Mouse (Mus musculus): Measurements from ENCODE around the gene Syt15. TPM values are rescaled to one million over a fixed set of nuclear protein-coding genes. Genes with fewer than 3 reads are reported as not detected.
A peak's percentile ranks its signal among the peaks of the same experiment; 100 is the strongest.

Gene Syt15
- 0.21 and 0.26 TPM in 2 replicates for polyA plus RNA-seq (2015; fragmentation: Nextera tagmentation; extraction: Ambion mirVana)

DNA sequence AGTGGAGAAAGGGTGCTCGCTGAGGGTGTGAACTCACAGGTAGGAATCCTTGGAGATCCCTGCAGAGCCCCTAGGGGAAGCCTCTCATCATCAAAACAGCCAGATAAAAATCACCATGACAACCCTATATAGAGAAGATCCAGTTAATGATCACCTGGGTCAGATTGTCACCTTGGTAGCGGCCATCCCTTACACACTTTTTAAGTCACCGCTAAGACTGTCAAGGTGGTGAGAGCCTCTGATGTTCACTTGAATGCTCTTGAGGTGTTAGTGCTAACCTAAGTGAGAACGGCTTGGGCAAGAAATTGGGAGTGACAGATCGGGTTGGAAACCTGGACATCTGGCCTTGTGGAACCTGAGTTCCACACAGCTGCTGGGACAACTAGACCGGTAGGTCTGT, at the start of gene Syt15:
Gene Syt15, plus strand, starts transcription at position 301 of the 400 bp plus-strand sequence.
- no peak within 1 kb of the TSS for H3K27ac ChIP-seq
- H3K36me3 ChIP-seq (ENCODE audit: poor library complexity, severe bottlenecking) = no peaks in the 10 kb centered on the region
- ATAC-seq = no peak
- peak within 1 kb of the TSS; percentile 54 for H3K4me2 ChIP-seq
- 72% methylated on average over 6 of the region's 6 CpGs for WGBS
- H3K9ac ChIP-seq = no peak within 1 kb of the TSS
- peaks cover 4% of the 10 kb centered on the region; the same call in 1 of the 2 replicates for H3K4me1 ChIP-seq
- H3K9me3 ChIP-seq (replicated peaks) = no peaks in the 10 kb centered on the region
- H3K4me3 ChIP-seq = peak within 1 kb of the TSS; percentile 21
- H3K27me3 ChIP-seq = peaks cover 41% of the 10 kb centered on the region

DNA sequence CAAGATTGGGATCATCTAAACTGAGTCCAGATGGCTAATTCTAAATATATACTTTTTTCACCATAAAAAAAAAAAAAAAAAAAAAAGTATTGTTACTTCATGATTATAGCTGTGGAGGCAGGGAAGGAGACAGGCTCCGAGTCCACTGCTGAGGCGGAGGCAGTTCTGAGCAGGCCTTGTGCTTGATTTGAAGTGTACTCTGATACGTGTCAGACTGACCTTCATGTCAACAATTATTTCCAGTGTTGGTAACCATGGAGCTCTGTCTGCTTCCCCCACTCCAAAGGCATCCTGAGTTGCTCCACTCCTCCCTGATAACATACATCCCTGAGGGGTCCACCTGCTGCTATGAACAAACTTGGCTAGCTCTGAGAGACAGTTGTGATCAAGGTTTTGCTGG, 48.3 kb upstream of the Syt15 start:
- no peak overlapping the region for H3K9ac ChIP-seq
- 86% methylated on average over 3 of the region's 3 CpGs for WGBS
- no peak overlapping the region for H3K27ac ChIP-seq
- no peak overlapping the region for H3K4me3 ChIP-seq
- ATAC-seq = no peak
- H3K4me1 ChIP-seq = no peaks in the 10 kb centered on the region
- no peak overlapping the region for H3K4me2 ChIP-seq
- no peaks in the 10 kb centered on the region for H3K27me3 ChIP-seq
- H3K9me3 ChIP-seq (replicated peaks) = no peaks in the 10 kb centered on the region
- H3K36me3 ChIP-seq (ENCODE audit: poor library complexity, severe bottlenecking) = no peaks in the 10 kb centered on the region

DNA sequence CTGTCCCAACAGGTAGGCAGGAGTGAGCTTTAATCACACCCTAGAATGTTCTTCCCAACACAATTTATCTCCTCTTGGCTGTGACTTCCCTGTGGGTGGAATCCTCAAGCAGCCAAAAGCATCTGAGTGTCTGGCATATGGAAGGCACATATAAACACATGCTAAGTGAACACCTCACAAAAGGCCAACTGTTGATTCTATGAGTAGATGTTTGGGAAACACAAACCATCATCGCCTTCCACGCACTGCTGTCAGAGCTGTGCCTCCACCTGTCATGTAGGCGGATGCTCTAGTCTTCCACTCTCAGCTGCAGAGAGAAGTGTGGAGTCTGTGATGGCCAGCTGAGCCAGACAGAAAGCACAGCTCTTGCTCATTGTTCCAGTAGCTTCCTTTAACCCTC, 40.0 kb upstream of the Syt15 start:
- H3K9me3 ChIP-seq (replicated peaks) = no peaks in the 10 kb centered on the region
- no peaks in the 10 kb centered on the region for H3K4me1 ChIP-seq
- H3K4me2 ChIP-seq = no peak overlapping the region
- no peak for ATAC-seq
- H3K27ac ChIP-seq = no peak overlapping the region
- no peaks in the 10 kb centered on the region for H3K36me3 ChIP-seq (ENCODE audit: poor library complexity, severe bottlenecking)
- no peaks in the 10 kb centered on the region for H3K27me3 ChIP-seq
- H3K9ac ChIP-seq = no peak overlapping the region
- WGBS = 95% methylated on average over 3 of the region's 3 CpGs
- no peak overlapping the region for H3K4me3 ChIP-seq

DNA sequence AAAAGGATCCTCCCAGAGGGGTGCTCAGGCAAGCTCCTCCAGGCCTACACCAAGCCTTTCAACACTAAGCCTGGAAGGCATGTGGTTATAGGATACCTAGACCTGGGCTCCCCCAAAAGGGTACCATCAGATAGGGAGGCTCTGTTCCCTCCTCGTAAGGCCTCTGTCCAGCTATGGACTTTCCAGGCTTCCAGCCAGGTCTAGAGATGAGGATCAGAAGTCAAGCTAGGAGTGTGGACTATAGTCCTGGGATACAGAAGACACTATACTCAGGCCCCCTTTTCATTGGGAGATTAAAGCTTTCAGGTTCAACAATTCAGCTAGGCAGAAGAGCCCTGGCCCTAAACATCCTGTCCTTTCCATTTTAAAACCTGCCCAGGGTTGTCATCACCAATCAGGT, 36.3 kb upstream of the Syt15 start:
- H3K9ac ChIP-seq = no peak overlapping the region
- WGBS = 97% methylated on average over 1 of the region's 1 CpGs
- no peaks in the 10 kb centered on the region for H3K36me3 ChIP-seq (ENCODE audit: poor library complexity, severe bottlenecking)
- no peak overlapping the region for H3K27ac ChIP-seq
- no peaks in the 10 kb centered on the region for H3K4me1 ChIP-seq
- no peak overlapping the region for H3K4me3 ChIP-seq
- no peaks in the 10 kb centered on the region for H3K27me3 ChIP-seq
- no peak for ATAC-seq
- H3K9me3 ChIP-seq (replicated peaks) = no peaks in the 10 kb centered on the region
- no peak overlapping the region for H3K4me2 ChIP-seq

DNA sequence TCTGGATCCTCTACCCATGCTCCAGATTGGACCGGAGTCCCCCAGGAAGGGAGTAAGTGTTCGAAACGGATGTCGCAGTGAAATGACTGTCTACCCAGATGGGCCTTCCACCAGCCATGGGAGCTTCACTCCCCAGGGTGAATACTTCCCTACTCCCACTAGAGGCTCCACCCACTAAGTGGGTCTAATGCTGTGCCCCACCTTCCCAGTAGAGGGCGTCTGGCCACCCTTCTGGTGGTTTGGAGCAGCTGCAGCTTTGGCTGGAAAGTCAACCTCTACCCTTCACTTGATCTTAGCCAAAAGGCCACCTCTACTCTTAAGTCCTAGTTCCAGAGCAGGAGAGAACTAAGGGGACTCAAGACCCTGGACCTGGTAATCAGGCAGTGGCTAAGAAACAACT, 30.8 kb upstream of the Syt15 start:
- H3K9ac ChIP-seq = no peak overlapping the region
- no peak for ATAC-seq
- H3K36me3 ChIP-seq (ENCODE audit: poor library complexity, severe bottlenecking) = no peaks in the 10 kb centered on the region
- H3K9me3 ChIP-seq (replicated peaks) = no peaks in the 10 kb centered on the region
- no peak overlapping the region for H3K27ac ChIP-seq
- no peak overlapping the region for H3K4me3 ChIP-seq
- no peaks in the 10 kb centered on the region for H3K4me1 ChIP-seq
- no peak overlapping the region for H3K4me2 ChIP-seq
- 65% methylated on average over 5 of the region's 5 CpGs for WGBS
- H3K27me3 ChIP-seq = no peaks in the 10 kb centered on the region

DNA sequence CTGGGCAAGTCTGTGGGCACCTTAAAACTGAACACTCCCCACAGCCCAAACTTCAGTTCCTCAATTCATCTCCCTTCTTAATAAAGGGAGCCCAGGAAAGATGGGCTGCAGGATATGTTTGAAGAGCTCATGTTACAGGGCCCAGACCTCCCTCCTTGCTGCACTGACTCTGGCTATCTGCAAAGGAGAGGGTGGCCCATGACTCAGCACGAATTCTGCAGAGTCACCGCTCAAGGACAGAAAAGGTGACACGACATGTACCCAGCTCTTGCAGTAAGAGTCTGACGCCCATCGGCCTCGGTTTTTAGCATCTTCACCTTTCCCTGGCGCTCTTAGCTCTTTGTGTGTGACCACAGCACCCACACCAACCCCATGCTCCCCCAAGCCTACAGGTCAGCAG, 29.0 kb upstream of the Syt15 start:
- no peak for ATAC-seq
- Histone ChIP-seq H3K4me3 (no peak overlapping the region), H3K27ac (no peak overlapping the region), H3K9me3 (replicated peaks) (no peaks in the 10 kb centered on the region), H3K4me2 (no peak overlapping the region), H3K36me3 (ENCODE audit: poor library complexity, severe bottlenecking) (peaks cover 9% of the 10 kb centered on the region; the same call in 1 of the 2 replicates), H3K9ac (no peak overlapping the region), H3K27me3 (no peaks in the 10 kb centered on the region), H3K4me1 (no peaks in the 10 kb centered on the region)
- 72% methylated on average over 7 of the region's 7 CpGs for WGBS

DNA sequence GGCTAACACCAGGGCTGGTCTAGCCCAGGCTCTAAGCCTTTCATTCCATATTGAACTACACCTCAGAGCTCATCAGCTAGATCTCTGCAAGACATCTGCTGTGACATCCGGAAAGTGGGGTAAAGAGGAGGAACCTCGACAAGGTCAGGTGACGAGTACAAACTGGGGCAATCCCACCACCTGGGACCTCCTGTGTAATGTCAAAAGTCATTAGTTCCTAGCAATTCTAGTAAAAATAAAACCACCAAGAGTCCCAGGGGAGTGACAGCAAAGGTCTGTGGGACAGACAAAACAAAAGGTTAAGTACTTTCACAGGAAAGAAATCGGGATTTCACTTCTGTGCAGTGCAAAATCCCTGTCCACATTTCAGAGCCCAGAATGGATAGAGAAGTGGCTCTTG, 25.5 kb upstream of the Syt15 start:
- ATAC-seq = no peak
- H3K27ac ChIP-seq = no peak overlapping the region
- H3K4me3 ChIP-seq = no peak overlapping the region
- H3K36me3 ChIP-seq (ENCODE audit: poor library complexity, severe bottlenecking) = peaks cover 9% of the 10 kb centered on the region; the same call in 1 of the 2 replicates
- no peaks in the 10 kb centered on the region for H3K4me1 ChIP-seq
- WGBS = 88% methylated on average over 4 of the region's 4 CpGs
- H3K4me2 ChIP-seq = no peak overlapping the region
- no peaks in the 10 kb centered on the region for H3K9me3 ChIP-seq (replicated peaks)
- no peak overlapping the region for H3K9ac ChIP-seq
- H3K27me3 ChIP-seq = no peaks in the 10 kb centered on the region

DNA sequence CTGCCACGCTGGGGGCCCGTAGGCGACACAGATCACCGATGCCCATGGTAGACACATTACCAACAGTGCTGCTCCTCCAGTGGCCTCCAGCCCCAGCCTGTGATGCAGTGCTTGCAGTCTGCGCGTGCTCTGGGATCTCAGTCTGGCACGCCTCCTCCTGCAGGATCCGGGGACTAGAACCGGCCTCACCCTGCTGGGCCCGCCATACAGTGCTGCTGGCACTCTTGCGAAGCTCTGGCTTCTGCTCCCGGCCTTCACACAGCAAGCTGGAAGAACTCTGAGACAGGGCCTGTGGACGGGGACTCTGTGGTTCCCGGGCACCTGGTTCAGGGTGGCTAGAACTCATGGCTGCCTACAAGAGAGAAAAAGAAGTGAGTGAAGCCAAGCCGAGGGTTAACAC, 23.9 kb upstream of the Syt15 start:
- no peak for ATAC-seq
- no peak overlapping the region for H3K9ac ChIP-seq
- 87% methylated on average over 15 of the region's 15 CpGs for WGBS
- H3K27ac ChIP-seq = no peak overlapping the region
- H3K4me2 ChIP-seq = no peak overlapping the region
- H3K9me3 ChIP-seq (replicated peaks) = no peaks in the 10 kb centered on the region
- H3K36me3 ChIP-seq (ENCODE audit: poor library complexity, severe bottlenecking) = peaks cover 9% of the 10 kb centered on the region; the same call in 1 of the 2 replicates
- H3K4me1 ChIP-seq = peaks cover 1% of the 10 kb centered on the region; the same call in 1 of the 2 replicates
- peaks cover 4% of the 10 kb centered on the region; the same call in 1 of the 2 replicates for H3K27me3 ChIP-seq
- H3K4me3 ChIP-seq = no peak overlapping the region

DNA sequence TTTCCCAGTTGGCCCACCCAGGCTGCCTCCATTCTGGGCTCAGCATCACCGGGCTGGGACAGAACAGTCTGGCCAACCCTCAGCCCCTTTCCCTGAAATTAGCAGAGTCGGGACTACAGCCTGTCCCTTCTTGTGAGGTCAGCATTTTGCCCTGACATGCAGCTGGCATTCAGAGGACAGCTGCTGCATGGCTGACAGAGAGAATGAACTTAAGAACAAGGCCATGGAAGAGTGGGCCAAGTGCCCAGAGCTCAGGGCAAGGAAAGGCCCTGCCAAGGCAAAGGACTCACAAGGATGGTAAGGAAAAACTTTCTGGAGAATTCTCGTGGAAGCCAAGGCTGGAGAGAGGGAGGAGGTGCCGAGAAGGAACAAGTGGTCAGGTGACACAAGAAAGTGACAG, 22.7 kb upstream of the Syt15 start:
- Histone ChIP-seq H3K36me3 (ENCODE audit: poor library complexity, severe bottlenecking) (peaks cover 9% of the 10 kb centered on the region; the same call in 1 of the 2 replicates), H3K4me2 (no peak overlapping the region), H3K27ac (no peak overlapping the region), H3K4me1 (peaks cover 5% of the 10 kb centered on the region; the same call in 1 of the 2 replicates), H3K4me3 (no peak overlapping the region), H3K27me3 (peaks cover 5% of the 10 kb centered on the region; the same call in 1 of the 2 replicates), H3K9me3 (replicated peaks) (no peaks in the 10 kb centered on the region), H3K9ac (no peak overlapping the region)
- no peak for ATAC-seq
- WGBS = 64% methylated on average over 4 of the region's 4 CpGs

DNA sequence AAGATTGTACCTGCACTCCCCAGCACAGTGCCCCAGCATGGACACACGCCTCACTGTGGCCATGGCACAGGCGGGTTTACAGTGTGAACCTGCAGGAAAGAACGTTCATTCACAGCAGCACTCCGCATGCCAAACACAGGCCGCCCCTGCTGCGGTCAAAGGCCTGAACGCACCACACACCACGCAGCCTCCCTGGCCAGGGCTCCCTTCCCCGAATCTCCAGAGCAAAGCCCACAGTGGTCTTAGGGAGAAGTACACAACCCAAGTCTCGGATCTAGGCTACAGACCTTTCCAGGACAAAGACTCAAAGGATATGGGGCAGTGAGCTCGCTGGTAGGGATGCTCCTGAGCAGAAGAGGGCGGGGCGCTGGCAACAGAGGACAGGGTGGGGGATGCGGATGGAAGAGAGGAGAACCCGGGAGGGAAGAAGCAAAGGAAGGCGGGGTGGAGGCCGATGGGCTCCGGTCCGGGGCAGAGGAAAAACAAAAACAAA, 18.6 kb upstream of the Syt15 start:
- ATAC-seq = peak; percentile 83
- Histone ChIP-seq H3K9me3 (replicated peaks) (no peaks in the 10 kb centered on the region), H3K27ac (peak overlapping the region; percentile 44), H3K4me3 (peak overlapping the region; percentile 76), H3K4me1 (peaks cover 5% of the 10 kb centered on the region; the same call in 1 of the 2 replicates), H3K9ac (peak overlapping the region; percentile 74), H3K27me3 (peaks cover 9% of the 10 kb centered on the region; the same call in 1 of the 2 replicates), H3K4me2 (peak overlapping the region; percentile 93), H3K36me3 (ENCODE audit: poor library complexity, severe bottlenecking) (no peaks in the 10 kb centered on the region)
- 3% methylated on average over 19 of the region's 19 CpGs for WGBS

DNA sequence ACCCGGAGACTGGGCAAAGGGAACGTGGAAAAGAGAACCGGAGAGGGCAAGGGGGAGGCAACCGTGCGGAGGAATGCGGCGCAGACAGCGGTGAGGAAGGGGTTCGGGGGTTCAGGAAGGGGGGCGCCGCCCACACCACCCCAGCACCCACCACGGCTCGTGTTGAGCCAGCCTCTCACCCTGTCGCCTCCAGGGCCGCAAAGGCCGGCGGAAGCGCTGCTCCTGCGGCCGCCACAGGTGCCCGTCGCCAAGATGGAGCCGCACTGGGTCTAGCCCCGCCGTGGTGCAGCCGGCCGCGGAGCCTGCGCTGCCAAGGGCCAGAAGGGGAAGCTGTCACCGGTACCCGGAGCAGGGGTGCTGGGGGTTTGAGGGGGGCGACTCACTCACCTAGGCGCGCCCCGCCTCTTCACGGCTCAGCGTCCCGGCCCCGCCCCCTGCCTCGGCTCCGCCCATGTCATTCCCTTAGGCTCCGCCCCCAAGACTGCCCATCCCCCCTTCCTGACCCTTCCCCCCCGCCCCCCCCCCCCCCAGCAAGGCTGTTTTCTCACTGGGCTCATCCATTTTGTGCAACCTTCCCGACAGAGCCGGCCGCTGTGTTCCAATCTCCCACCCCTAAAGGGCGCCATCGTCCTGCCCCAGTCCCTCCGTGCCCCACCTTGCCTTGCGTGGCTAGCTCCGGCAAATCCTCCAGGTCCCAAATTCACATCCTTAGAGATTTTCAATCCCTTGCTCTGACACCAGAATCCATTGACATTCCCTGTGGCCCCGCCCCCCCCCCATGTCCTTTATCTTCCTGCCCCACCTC, 18.0 kb upstream of the Syt15 start, which contains the start of gene Gprin2:
Gene Gprin2, minus strand, starts transcription at position 423 of the 805 bp plus-strand sequence.
- peak within 1 kb of the TSS; percentile 93 for H3K4me2 ChIP-seq
- peak within 1 kb of the TSS; percentile 76 for H3K4me3 ChIP-seq
- peaks cover 5% of the 10 kb centered on the region; the same call in 1 of the 2 replicates for H3K4me1 ChIP-seq
- no peaks in the 10 kb centered on the region for H3K9me3 ChIP-seq (replicated peaks)
- H3K27ac ChIP-seq = peak within 1 kb of the TSS; percentile 44
- peaks cover 9% of the 10 kb centered on the region; the same call in 1 of the 2 replicates for H3K27me3 ChIP-seq
- peak; percentile 78 for ATAC-seq
- WGBS = under 1% methylated on average over 37 of the region's 52 CpGs
- H3K36me3 ChIP-seq (ENCODE audit: poor library complexity, severe bottlenecking) = no peaks in the 10 kb centered on the region
- H3K9ac ChIP-seq = peak within 1 kb of the TSS; percentile 74

DNA sequence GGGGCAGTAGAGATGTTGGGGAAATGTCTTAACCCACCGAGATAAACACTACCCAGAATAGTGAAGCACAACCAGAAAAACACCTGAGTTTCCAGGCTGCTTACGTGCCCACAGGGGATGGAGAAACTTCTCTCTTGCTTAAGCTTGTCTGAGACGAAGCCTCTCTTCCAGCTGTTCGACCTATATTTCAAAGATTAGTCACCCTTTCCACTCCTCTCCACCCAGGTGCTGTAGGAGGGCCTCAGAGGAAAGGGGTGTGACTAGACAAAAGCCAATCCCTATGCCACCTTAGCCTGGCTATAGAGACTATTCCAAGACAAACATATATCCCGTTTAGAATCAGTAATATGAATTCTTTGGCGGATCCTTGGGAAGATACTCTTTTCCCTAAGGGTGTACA, 11.4 kb upstream of the Syt15 start:
- no peaks in the 10 kb centered on the region for H3K9me3 ChIP-seq (replicated peaks)
- ATAC-seq = no peak
- no peaks in the 10 kb centered on the region for H3K27me3 ChIP-seq
- no peak overlapping the region for H3K27ac ChIP-seq
- no peak overlapping the region for H3K4me3 ChIP-seq
- H3K9ac ChIP-seq = no peak overlapping the region
- H3K4me1 ChIP-seq = no peaks in the 10 kb centered on the region
- WGBS = 87% methylated on average over 6 of the region's 6 CpGs
- H3K36me3 ChIP-seq (ENCODE audit: poor library complexity, severe bottlenecking) = no peaks in the 10 kb centered on the region
- H3K4me2 ChIP-seq = no peak overlapping the region
